In genomic region chr17:29237267-29237771, GRCm38 (mm10) we compare ENCODE assay signal across 9 mouse cellular contexts. TPM values are rescaled to one million over a fixed set of nuclear protein-coding genes. Genes with fewer than 3 reads are reported as not detected.
DNase-seq lines count a peak whose midpoint lies in the region; ATAC-seq and TF ChIP-seq lines count a peak whose summit lies in the region.
"Had no signal": no experiment of that assay in that cellular context is flagged by ENCODE, and none has a peak within 500 bp of the region (broad histone marks: within the 10 kb centered on the region; RNA-seq: fewer than 3 reads in every experiment).

No protein-coding gene starts in this region.

- no peak for TF ChIP-seq CTCF in left cerebral cortex, adult 2 months (IDR thresholded peaks at IDR 0.05)

- no peaks in the 10 kb centered on the region for H3K36me3 ChIP-seq in embryonic facial prominence, embryonic 14.5 days (ENCODE audit: control insufficient read depth, insufficient read depth, low read length)
- no peaks in the 10 kb centered on the region for H3K36me3 ChIP-seq in intestine, embryonic 16.5 days (ENCODE audit: control insufficient read depth, insufficient read depth, low read length)
- H3K36me3 ChIP-seq in neural tube, embryonic 14.5 days (ENCODE audit: control insufficient read depth, insufficient read depth, low read length) = no peaks in the 10 kb centered on the region

- intact Hi-C loops in left cerebral cortex, adult 2 months (cut with DNase I) = no loop called here
- intact Hi-C loops in left cerebral cortex, postnatal 25 days (cut with DNase I) = loop anchor here (5.0 kb wide), 1 partner anchor 45 kb away; no protein-coding TSS in a partner anchor

- peak overlapping the region; percentile 46 for H3K4me3 ChIP-seq in left cerebral cortex, adult 2 months
- peak overlapping the region; percentile 70 for H3K4me3 ChIP-seq in embryonic facial prominence, embryonic 14.5 days (ENCODE audit: low read depth, low read length)
- H3K4me3 ChIP-seq in intestine, embryonic 16.5 days (ENCODE audit: low read length) = peak overlapping the region; percentile 66
- peak overlapping the region; percentile 63 for H3K4me3 ChIP-seq in neural tube, embryonic 14.5 days (ENCODE audit: low read depth, low read length)
- H3K4me3 ChIP-seq: myocyte had no signal

- no peak for ATAC-seq in embryonic facial prominence, embryonic 14.5 days (ENCODE audit: low read depth)
- 0 out of 2 replicates have a peak, but pooled peaks have one; percentile 6 for ATAC-seq in intestine, embryonic 16.5 days
- ATAC-seq in neural tube, embryonic 14.5 days (ENCODE audit: low read depth) = 0 out of 2 replicates have a peak, but pooled peaks have one; percentile 28

- H3K27me3 ChIP-seq in embryonic facial prominence, embryonic 14.5 days (replicated peaks; ENCODE audit: control insufficient read depth, insufficient read depth, low read length) = peaks cover 3% of the 10 kb centered on the region; the same call in 1 of the 2 replicates
- H3K27me3 ChIP-seq in intestine, embryonic 16.5 days (replicated peaks; ENCODE audit: control insufficient read depth, insufficient read depth, low read length) = peaks cover 32% of the 10 kb centered on the region
- 0 out of 2 replicates have a peak, but pooled peaks cover 5% of the 10 kb centered on the region for H3K27me3 ChIP-seq in neural tube, embryonic 14.5 days (ENCODE audit: control insufficient read depth, insufficient read depth, low read length)

- no peaks in the 10 kb centered on the region for H3K9me3 ChIP-seq in embryonic facial prominence, embryonic 14.5 days (ENCODE audit: control insufficient read depth, low read length)
- H3K9me3 ChIP-seq in intestine, embryonic 16.5 days (ENCODE audit: control insufficient read depth, low read length) = no peaks in the 10 kb centered on the region
- H3K9me3 ChIP-seq in neural tube, embryonic 14.5 days (ENCODE audit: control insufficient read depth, low read length) = no peaks in the 10 kb centered on the region

- peak overlapping the region; percentile 81 for H3K27ac ChIP-seq in left cerebral cortex, adult 2 months
- H3K27ac ChIP-seq in embryonic facial prominence, embryonic 14.5 days (replicated peaks; ENCODE audit: low read depth, low read length) = no peak overlapping the region
- no peak overlapping the region for H3K27ac ChIP-seq in intestine, embryonic 16.5 days (ENCODE audit: low read length)
- H3K27ac ChIP-seq in neural tube, embryonic 14.5 days (ENCODE audit: low read depth, low read length) = no peak overlapping the region

- DNase-seq in left cerebral cortex, adult 2 months (ENCODE audit: extremely low spot score in 1 of 2, low spot score in 2 of 2) = peak in 1 of 2 experiments; percentile 29
- no peak for DNase-seq in left cerebral cortex, postnatal 25 days (ENCODE audit: low spot score in 2 of 2)
- no peak for DNase-seq in embryonic facial prominence, embryonic 14.5 days (ENCODE audit: low spot score)
- DNase-seq in gastrocnemius, adult 8-10 months (ENCODE audit: low spot score in 2 of 2) = no peak
- DNase-seq in frontal cortex, adult 2 months (ENCODE audit: extremely low spot score in 1 of 2, low spot score in 1 of 2) = no peak
- DNase-seq in cerebellum, postnatal 4 days (ENCODE audit: low spot score in 2 of 2) = no peak

- H3K4me1 ChIP-seq in embryonic facial prominence, embryonic 14.5 days (ENCODE audit: control insufficient read depth, insufficient read depth, low read length) = no peaks in the 10 kb centered on the region
- peaks cover 17% of the 10 kb centered on the region for H3K4me1 ChIP-seq in intestine, embryonic 16.5 days (ENCODE audit: control insufficient read depth, insufficient read depth, low read length)
- H3K4me1 ChIP-seq in neural tube, embryonic 14.5 days (ENCODE audit: control insufficient read depth, insufficient read depth, low read length) = peaks cover 5% of the 10 kb centered on the region; the same call in 1 of the 2 replicates

- H3K9ac ChIP-seq in embryonic facial prominence, embryonic 14.5 days (ENCODE audit: low read depth, low read length) = peak overlapping the region; percentile 71
- H3K9ac ChIP-seq in intestine, embryonic 16.5 days (ENCODE audit: low read depth, low read length) = peak overlapping the region; percentile 69
- peak overlapping the region; percentile 72 for H3K9ac ChIP-seq in neural tube, embryonic 14.5 days (replicated peaks; ENCODE audit: low read depth, low read length)

- peak overlapping the region; percentile 99 for H3K4me2 ChIP-seq in embryonic facial prominence, embryonic 14.5 days (ENCODE audit: low read depth, low read length)
- peak overlapping the region; percentile 100 for H3K4me2 ChIP-seq in intestine, embryonic 16.5 days (ENCODE audit: low read depth, low read length)
- peak overlapping the region; percentile 99 for H3K4me2 ChIP-seq in neural tube, embryonic 14.5 days (ENCODE audit: low read depth, low read length)

- 0% methylated on average over 13 of the region's 32 CpGs for WGBS in embryonic facial prominence, embryonic 14.5 days
- 1% methylated on average over 32 of the region's 32 CpGs for WGBS in intestine, embryonic 16.5 days
- WGBS in neural tube, embryonic 14.5 days = under 1% methylated on average over 32 of the region's 32 CpGs

RNA-seq across cellular contexts. Expression of gene Cpne5, which starts 0.6 kb away (rescaled TPM):
- total RNA-seq in left cerebral cortex, adult 2 months (2021) = 100 to 1,000 TPM; 141 to 148 TPM
- 100 to 1,000 TPM; 121 to 149 TPM for total RNA-seq in left cerebral cortex, postnatal 25 days (2021)
- 12.4 and 17.1 TPM in 2 replicates for polyA plus RNA-seq in embryonic facial prominence, embryonic 14.5 days (2014; fragmentation: Nextera tagmentation; extraction: Ambion mirVana)
- 5.3 and 5.9 TPM in 2 replicates for polyA plus RNA-seq in intestine, embryonic 16.5 days (2015; fragmentation: Nextera tagmentation; extraction: Ambion mirVana)
- 38.7 and 64.1 TPM in 2 replicates for polyA plus RNA-seq in neural tube, embryonic 14.5 days (2014; fragmentation: Nextera tagmentation; extraction: Ambion mirVana)
- not detected for total RNA-seq in gastrocnemius, adult 8-10 months (2022)
- polyA plus RNA-seq in frontal cortex, adult 2 months (2012; rRNA removed) = 117 TPM in 2 replicates

RNA-seq across cellular contexts. Expression of gene Ppil1, which starts 26.7 kb away (rescaled TPM):
- total RNA-seq in left cerebral cortex, adult 2 months (2021) = 10 to 100 TPM; 19.8 to 20.0 TPM
- total RNA-seq in left cerebral cortex, postnatal 25 days (2021) = 10 to 100 TPM; 19.7 to 20.8 TPM
- 108 and 117 TPM in 2 replicates for polyA plus RNA-seq in embryonic facial prominence, embryonic 14.5 days (2014; fragmentation: Nextera tagmentation; extraction: Ambion mirVana)
- polyA plus RNA-seq in intestine, embryonic 16.5 days (2015; fragmentation: Nextera tagmentation; extraction: Ambion mirVana) = 133 and 153 TPM in 2 replicates
- polyA plus RNA-seq in neural tube, embryonic 14.5 days (2014; fragmentation: Nextera tagmentation; extraction: Ambion mirVana) = 96.4 and 96.9 TPM in 2 replicates
- total RNA-seq in gastrocnemius, adult 8-10 months (2022) = 1 to 10 TPM; 4.8 to 8.3 (median 6.7) TPM
- 21.7 and 23.7 TPM in 2 replicates for polyA plus RNA-seq in frontal cortex, adult 2 months (2012; rRNA removed)

RNA-seq across cellular contexts. Expression of gene BC004004, which starts 31.3 kb away (rescaled TPM):
- 10 to 100 TPM; 78.9 to 85.0 TPM for total RNA-seq in left cerebral cortex, adult 2 months (2021)
- 10 to 100 TPM; 86.2 to 93.7 TPM for total RNA-seq in left cerebral cortex, postnatal 25 days (2021)
- polyA plus RNA-seq in embryonic facial prominence, embryonic 14.5 days (2014; fragmentation: Nextera tagmentation; extraction: Ambion mirVana) = 82.1 and 85.6 TPM in 2 replicates
- 82.9 and 85.6 TPM in 2 replicates for polyA plus RNA-seq in intestine, embryonic 16.5 days (2015; fragmentation: Nextera tagmentation; extraction: Ambion mirVana)
- polyA plus RNA-seq in neural tube, embryonic 14.5 days (2014; fragmentation: Nextera tagmentation; extraction: Ambion mirVana) = 126 and 133 TPM in 2 replicates
- 100 to 1,000 TPM; 107 to 140 (median 126) TPM for total RNA-seq in gastrocnemius, adult 8-10 months (2022)
- polyA plus RNA-seq in frontal cortex, adult 2 months (2012; rRNA removed) = 79.2 and 84.2 TPM in 2 replicates
